Mouse (Mus musculus) mesoderm, embryonic 11.5 days (tissue): ENCODE results near the gene Cdkl2.

Source experiments
- DNase-seq: peaks from one replicate; pipeline ENCODE4 v3.0.0-alpha.2; 2012; ENCODE audit warnings: low read depth, low spot score

Cdkl2 gene

GRCm38 (mm10) chr5:92043783-92044182 lies at the start of gene Cdkl2:
Cdkl2 (minus strand) TSS chr5:92043883.
- no peak for DNase-seq

- DNase-seq: no peak
Observed at GRCm38 (mm10) chr5:92087469-92087868, 43.8 kb upstream of the Cdkl2 start.

GRCm38 (mm10) chr5:92085821-92086550 lies 42.3 kb upstream of the Cdkl2 start:
- no peak for DNase-seq

- DNase-seq: no peak
Observed at GRCm38 (mm10) chr5:92085246-92085645, 41.6 kb upstream of the Cdkl2 start.

GRCm38 (mm10) chr5:92083417-92084038 lies 39.8 kb upstream of the Cdkl2 start, which contains the start of gene G3bp2:
G3bp2 (minus strand) TSS chr5:92083719.
- DNase-seq: peak; percentile 99

- peak; percentile 64 for DNase-seq
Observed at GRCm38 (mm10) chr5:92082821-92083401, 39.2 kb upstream of the Cdkl2 start.

GRCm38 (mm10) chr5:92081326-92081725 lies 37.6 kb upstream of the Cdkl2 start:
- no peak for DNase-seq

GRCm38 (mm10) chr5:92080400-92080799 lies 36.7 kb upstream of the Cdkl2 start:
- no peak for DNase-seq

- DNase-seq: no peak
Observed at GRCm38 (mm10) chr5:92079304-92079703, 35.6 kb upstream of the Cdkl2 start.

GRCm38 (mm10) chr5:92078751-92079150 lies 35.1 kb upstream of the Cdkl2 start:
- no peak for DNase-seq

GRCm38 (mm10) chr5:92076273-92076672 lies 32.6 kb upstream of the Cdkl2 start:
- DNase-seq: no peak

GRCm38 (mm10) chr5:92074061-92074460 lies 30.4 kb upstream of the Cdkl2 start:
- DNase-seq: no peak

- no peak for DNase-seq
Observed at GRCm38 (mm10) chr5:92063192-92063591, 19.5 kb upstream of the Cdkl2 start.

GRCm38 (mm10) chr5:92052866-92053265 lies 9.2 kb upstream of the Cdkl2 start:
- DNase-seq: no peak

- no peak for DNase-seq
Observed at GRCm38 (mm10) chr5:92050419-92050818, 6.7 kb upstream of the Cdkl2 start.

- DNase-seq: peak; percentile 90
Observed at GRCm38 (mm10) chr5:92042377-92043348, 1.0 kb downstream of the Cdkl2 start.

GRCm38 (mm10) chr5:92019960-92020359 lies 23.7 kb downstream of the Cdkl2 start:
- no peak for DNase-seq

- no peak for DNase-seq
Observed at GRCm38 (mm10) chr5:92011756-92012155, 31.9 kb downstream of the Cdkl2 start.

- no peak for DNase-seq
Observed at GRCm38 (mm10) chr5:92009827-92010226, 33.9 kb downstream of the Cdkl2 start.

GRCm38 (mm10) chr5:92003011-92003410 lies 40.7 kb downstream of the Cdkl2 start:
- peak; percentile 23 for DNase-seq

GRCm38 (mm10) chr5:92000770-92001169 lies 42.9 kb downstream of the Cdkl2 start:
- DNase-seq: no peak

GRCm38 (mm10) chr5:91994546-91994945 lies 49.1 kb downstream of the Cdkl2 start:
- DNase-seq: no peak
